Mouse (Mus musculus): ENCODE results near the gene Myo10. TPM values are rescaled to one million over a fixed set of nuclear protein-coding genes. Genes with fewer than 3 reads are reported as not detected.

Myo10 gene
- polyA plus RNA-seq, 1 experiment from 2014 or later = 28.8 TPM

- WGBS = 92% methylated on average over 11 of the region's 11 CpGs
- Histone ChIP-seq H3K4me1 (ENCODE audit: control insufficient read depth, insufficient read depth, low read length) (peaks cover 5% of the 10 kb centered on the region), H3K4me3 (ENCODE audit: low read depth, low read length) (no peak overlapping the region), H3K27ac (ENCODE audit: low read length) (no peak overlapping the region), H3K27me3 (ENCODE audit: control insufficient read depth, insufficient read depth, low read depth, low read length) (0 out of 2 replicates have a peak, but pooled peaks cover 4% of the 10 kb centered on the region), H3K36me3 (ENCODE audit: control insufficient read depth, insufficient read depth, low read length) (no peaks in the 10 kb centered on the region), H3K9me3 (replicated peaks; ENCODE audit: control insufficient read depth, low read length, poor library complexity, severe bottlenecking) (no peaks in the 10 kb centered on the region), H3K9ac (ENCODE audit: low read depth, low read length) (no peak overlapping the region), H3K4me2 (ENCODE audit: low read length) (no peak overlapping the region)
- ATAC-seq = no peak
Observed at GRCm38 (mm10) chr15:25675359-25675758, 53.0 kb downstream of the Myo10 start.

- Histone ChIP-seq H3K4me1 (ENCODE audit: control insufficient read depth, insufficient read depth, low read length) (peaks cover 5% of the 10 kb centered on the region), H3K4me3 (ENCODE audit: low read depth, low read length) (no peak overlapping the region), H3K9me3 (replicated peaks; ENCODE audit: control insufficient read depth, low read length, poor library complexity, severe bottlenecking) (no peaks in the 10 kb centered on the region), H3K9ac (ENCODE audit: low read depth, low read length) (no peak overlapping the region), H3K36me3 (ENCODE audit: control insufficient read depth, insufficient read depth, low read length) (no peaks in the 10 kb centered on the region), H3K27me3 (ENCODE audit: control insufficient read depth, insufficient read depth, low read depth, low read length) (0 out of 2 replicates have a peak, but pooled peaks cover 4% of the 10 kb centered on the region), H3K27ac (ENCODE audit: low read length) (no peak overlapping the region), H3K4me2 (ENCODE audit: low read length) (no peak overlapping the region)
- ATAC-seq = peak; percentile 46; the same call in 1 of the 2 replicates
- 48% methylated on average over 13 of the region's 13 CpGs for WGBS
Observed at GRCm38 (mm10) chr15:25676056-25676785, 53.9 kb downstream of the Myo10 start.

GRCm38 (mm10) chr15:25679081-25679480 lies 56.8 kb downstream of the Myo10 start:
- WGBS = 42% methylated on average over 3 of the region's 3 CpGs
- H3K9ac ChIP-seq (ENCODE audit: low read depth, low read length) = no peak overlapping the region
- ATAC-seq = no peak
- H3K4me3 ChIP-seq (ENCODE audit: low read depth, low read length) = no peak overlapping the region
- H3K27me3 ChIP-seq (ENCODE audit: control insufficient read depth, insufficient read depth, low read depth, low read length) = 0 out of 2 replicates have a peak, but pooled peaks cover 4% of the 10 kb centered on the region
- no peaks in the 10 kb centered on the region for H3K36me3 ChIP-seq (ENCODE audit: control insufficient read depth, insufficient read depth, low read length)
- H3K9me3 ChIP-seq (replicated peaks; ENCODE audit: control insufficient read depth, low read length, poor library complexity, severe bottlenecking) = no peaks in the 10 kb centered on the region
- H3K4me1 ChIP-seq (ENCODE audit: control insufficient read depth, insufficient read depth, low read length) = peaks cover 3% of the 10 kb centered on the region; the same call in 1 of the 2 replicates
- no peak overlapping the region for H3K27ac ChIP-seq (ENCODE audit: low read length)
- no peak overlapping the region for H3K4me2 ChIP-seq (ENCODE audit: low read length)

GRCm38 (mm10) chr15:25679616-25680015 lies 57.3 kb downstream of the Myo10 start:
- Histone ChIP-seq H3K4me2 (ENCODE audit: low read length) (no peak overlapping the region), H3K27me3 (ENCODE audit: control insufficient read depth, insufficient read depth, low read depth, low read length) (0 out of 2 replicates have a peak, but pooled peaks cover 4% of the 10 kb centered on the region), H3K4me1 (ENCODE audit: control insufficient read depth, insufficient read depth, low read length) (0 out of 2 replicates have a peak, but pooled peaks cover 3% of the 10 kb centered on the region), H3K9ac (ENCODE audit: low read depth, low read length) (no peak overlapping the region), H3K36me3 (ENCODE audit: control insufficient read depth, insufficient read depth, low read length) (no peaks in the 10 kb centered on the region), H3K4me3 (ENCODE audit: low read depth, low read length) (no peak overlapping the region), H3K27ac (ENCODE audit: low read length) (no peak overlapping the region), H3K9me3 (replicated peaks; ENCODE audit: control insufficient read depth, low read length, poor library complexity, severe bottlenecking) (no peaks in the 10 kb centered on the region)
- ATAC-seq = no peak
- 89% methylated on average over 4 of the region's 4 CpGs for WGBS

GRCm38 (mm10) chr15:25680269-25680818 lies 58.0 kb downstream of the Myo10 start:
- no peak overlapping the region for H3K27ac ChIP-seq (ENCODE audit: low read length)
- WGBS = 56% methylated on average over 10 of the region's 10 CpGs
- no peaks in the 10 kb centered on the region for H3K9me3 ChIP-seq (replicated peaks; ENCODE audit: control insufficient read depth, low read length, poor library complexity, severe bottlenecking)
- no peak overlapping the region for H3K9ac ChIP-seq (ENCODE audit: low read depth, low read length)
- ATAC-seq = no peak
- H3K4me3 ChIP-seq (ENCODE audit: low read depth, low read length) = no peak overlapping the region
- H3K27me3 ChIP-seq (ENCODE audit: control insufficient read depth, insufficient read depth, low read depth, low read length) = 0 out of 2 replicates have a peak, but pooled peaks cover 4% of the 10 kb centered on the region
- 0 out of 2 replicates have a peak, but pooled peaks cover 3% of the 10 kb centered on the region for H3K4me1 ChIP-seq (ENCODE audit: control insufficient read depth, insufficient read depth, low read length)
- no peak overlapping the region for H3K4me2 ChIP-seq (ENCODE audit: low read length)
- no peaks in the 10 kb centered on the region for H3K36me3 ChIP-seq (ENCODE audit: control insufficient read depth, insufficient read depth, low read length)

- Histone ChIP-seq H3K27ac (ENCODE audit: low read length) (no peak overlapping the region), H3K27me3 (ENCODE audit: control insufficient read depth, insufficient read depth, low read depth, low read length) (0 out of 2 replicates have a peak, but pooled peaks cover 3% of the 10 kb centered on the region), H3K4me2 (ENCODE audit: low read length) (no peak overlapping the region), H3K4me1 (ENCODE audit: control insufficient read depth, insufficient read depth, low read length) (0 out of 2 replicates have a peak, but pooled peaks cover 3% of the 10 kb centered on the region), H3K36me3 (ENCODE audit: control insufficient read depth, insufficient read depth, low read length) (no peaks in the 10 kb centered on the region), H3K9ac (ENCODE audit: low read depth, low read length) (no peak overlapping the region), H3K4me3 (ENCODE audit: low read depth, low read length) (no peak overlapping the region), H3K9me3 (replicated peaks; ENCODE audit: control insufficient read depth, low read length, poor library complexity, severe bottlenecking) (no peaks in the 10 kb centered on the region)
- WGBS = 52% methylated on average over 13 of the region's 13 CpGs
- no peak for ATAC-seq
Observed at GRCm38 (mm10) chr15:25682953-25683507, 60.7 kb downstream of the Myo10 start.

- Histone ChIP-seq H3K4me3 (ENCODE audit: low read depth, low read length) (no peak overlapping the region), H3K4me2 (ENCODE audit: low read length) (no peak overlapping the region), H3K9ac (ENCODE audit: low read depth, low read length) (no peak overlapping the region), H3K36me3 (ENCODE audit: control insufficient read depth, insufficient read depth, low read length) (no peaks in the 10 kb centered on the region), H3K9me3 (replicated peaks; ENCODE audit: control insufficient read depth, low read length, poor library complexity, severe bottlenecking) (no peaks in the 10 kb centered on the region), H3K27ac (ENCODE audit: low read length) (no peak overlapping the region), H3K27me3 (ENCODE audit: control insufficient read depth, insufficient read depth, low read depth, low read length) (no peaks in the 10 kb centered on the region), H3K4me1 (ENCODE audit: control insufficient read depth, insufficient read depth, low read length) (peaks cover 8% of the 10 kb centered on the region)
- 95% methylated on average over 9 of the region's 9 CpGs for WGBS
- ATAC-seq = no peak
Observed at GRCm38 (mm10) chr15:25685186-25685585, 62.9 kb downstream of the Myo10 start.

GRCm38 (mm10) chr15:25688424-25689283 lies 66.3 kb downstream of the Myo10 start:
- Histone ChIP-seq H3K9ac (ENCODE audit: low read depth, low read length) (no peak overlapping the region), H3K9me3 (replicated peaks; ENCODE audit: control insufficient read depth, low read length, poor library complexity, severe bottlenecking) (no peaks in the 10 kb centered on the region), H3K4me2 (ENCODE audit: low read length) (no peak overlapping the region), H3K36me3 (ENCODE audit: control insufficient read depth, insufficient read depth, low read length) (no peaks in the 10 kb centered on the region), H3K27ac (ENCODE audit: low read length) (no peak overlapping the region), H3K4me1 (ENCODE audit: control insufficient read depth, insufficient read depth, low read length) (peaks cover 10% of the 10 kb centered on the region), H3K4me3 (ENCODE audit: low read depth, low read length) (no peak overlapping the region), H3K27me3 (ENCODE audit: control insufficient read depth, insufficient read depth, low read depth, low read length) (no peaks in the 10 kb centered on the region; the same call in 1 of the 2 replicates)
- no peak for ATAC-seq
- WGBS = 54% methylated on average over 9 of the region's 9 CpGs

Measured in midbrain, embryonic 16.5 days (tissue).